Mouse (Mus musculus): ENCODE data around the gene Tmem11.

The Tmem11 gene

GRCm38 (mm10) chr11:60827241-60827945 is 51.7 kb downstream of the Tmem11 start:
- DNase-seq (ENCODE audit: low spot score in 2 of 2) = no peak

GRCm38 (mm10) chr11:60826700-60827099 is 52.4 kb downstream of the Tmem11 start:
- DNase-seq (ENCODE audit: low spot score in 2 of 2) = no peak

GRCm38 (mm10) chr11:60825191-60825590 is 53.9 kb downstream of the Tmem11 start:
- no peak for DNase-seq (ENCODE audit: low spot score in 2 of 2)

- no peak for DNase-seq (ENCODE audit: low spot score in 2 of 2)
Observed at GRCm38 (mm10) chr11:60823771-60824170, 55.3 kb downstream of the Tmem11 start.

- DNase-seq (ENCODE audit: low spot score in 2 of 2) = no peak
Observed at GRCm38 (mm10) chr11:60816398-60816797, 62.7 kb downstream of the Tmem11 start.
